Mouse (Mus musculus) urinary bladder, adult 2 months (tissue): ENCODE results near the gene Klf6. TPM values are rescaled to one million over a fixed set of nuclear protein-coding genes. Genes with fewer than 3 reads are reported as not detected.

Source experiments
- DNase-seq: peaks from one replicate; pipeline ENCODE4 v3.0.0; 2022; ENCODE audit warnings: low spot score
- polyA plus RNA-seq: library from polyadenylated mRNA; depleted of rRNA; stranded (reverse); fragments of >200 nt; gene quantifications from 2 replicates; pipeline ENCODE4 v1.2.3, GENCODE M21; 2012

Klf6 gene
- polyA plus RNA-seq, 1 experiment: 50.0 TPM

DNA sequence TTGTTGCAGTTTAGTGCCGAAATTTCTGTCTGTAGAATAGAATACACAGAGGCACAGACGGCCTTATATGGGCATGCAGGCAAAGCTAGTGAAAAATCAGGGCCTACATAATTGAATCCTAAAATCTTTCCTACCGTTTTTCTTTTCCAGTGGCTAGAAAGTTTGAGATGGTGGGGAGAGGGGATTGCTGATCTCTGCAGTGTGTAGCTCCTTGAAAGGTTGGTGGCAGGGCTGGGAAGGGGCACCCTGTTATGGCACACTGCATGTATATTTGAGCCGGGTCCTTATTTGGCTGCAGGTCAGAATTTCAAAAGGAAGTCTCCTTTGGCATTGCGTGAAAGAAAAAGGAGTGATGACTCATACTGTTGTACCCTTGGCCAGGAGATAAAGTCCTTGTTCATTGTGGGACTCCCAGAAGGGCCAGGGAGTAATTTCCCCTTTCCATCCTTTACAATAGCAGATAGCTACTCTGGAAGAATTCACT is 2.2 kb downstream of the Klf6 start:
- no peak for DNase-seq

- DNase-seq: no peak
Measured at GRCm38 (mm10) chr13:5864265-5865097, 3.2 kb downstream of the Klf6 start.

DNA sequence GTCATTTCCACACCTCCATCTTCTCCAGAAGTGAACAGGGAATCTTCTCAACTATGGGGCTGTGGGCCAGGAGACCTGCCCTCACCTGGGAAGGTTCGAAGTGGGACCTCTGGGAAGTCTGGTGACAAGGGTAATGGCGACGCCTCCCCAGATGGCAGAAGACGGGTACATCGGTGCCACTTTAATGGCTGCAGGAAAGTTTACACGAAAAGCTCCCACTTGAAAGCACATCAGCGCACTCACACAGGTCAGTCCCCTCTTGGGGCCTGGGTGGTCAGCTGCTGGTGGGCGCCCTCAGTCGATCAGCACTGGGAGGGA is 3.8 kb downstream of the Klf6 start:
- DNase-seq: no peak

DNA sequence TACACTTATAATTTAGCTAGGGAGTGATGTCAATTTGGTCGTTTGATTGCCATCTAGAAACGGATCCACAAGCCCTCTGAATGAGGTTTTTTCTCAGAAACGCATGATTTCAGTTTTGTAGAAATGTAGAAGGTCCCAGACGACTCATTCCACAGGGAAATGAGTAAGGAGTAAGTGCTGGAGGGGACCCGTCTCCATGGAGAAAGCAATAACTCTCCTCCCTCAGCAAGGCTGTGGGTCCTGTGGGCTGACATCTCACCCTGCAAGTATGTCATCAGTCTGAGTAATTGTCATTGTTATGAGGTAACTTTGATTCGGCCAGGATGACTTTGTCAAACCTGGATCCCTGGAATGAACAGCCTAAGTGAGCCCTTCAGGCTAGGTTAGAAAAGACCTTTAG is 4.8 kb downstream of the Klf6 start:
- no peak for DNase-seq

DNA sequence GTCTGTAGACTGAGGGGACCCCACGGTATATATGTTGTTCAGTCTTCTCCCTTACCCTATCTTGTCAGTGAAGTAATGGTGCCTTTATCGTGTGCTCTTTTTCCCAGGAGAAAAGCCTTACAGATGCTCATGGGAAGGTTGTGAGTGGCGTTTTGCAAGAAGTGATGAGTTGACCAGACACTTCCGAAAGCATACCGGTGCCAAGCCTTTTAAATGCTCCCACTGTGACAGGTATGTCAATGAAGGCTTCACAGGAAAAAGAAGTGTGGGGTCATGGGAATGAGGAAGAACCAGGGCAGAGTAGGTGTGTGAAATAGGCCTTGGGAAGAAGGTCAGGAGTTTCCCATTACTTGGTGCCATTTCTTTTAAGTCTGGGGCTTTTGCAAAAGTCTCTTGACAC is 5.2 kb downstream of the Klf6 start:
- no peak for DNase-seq

DNA sequence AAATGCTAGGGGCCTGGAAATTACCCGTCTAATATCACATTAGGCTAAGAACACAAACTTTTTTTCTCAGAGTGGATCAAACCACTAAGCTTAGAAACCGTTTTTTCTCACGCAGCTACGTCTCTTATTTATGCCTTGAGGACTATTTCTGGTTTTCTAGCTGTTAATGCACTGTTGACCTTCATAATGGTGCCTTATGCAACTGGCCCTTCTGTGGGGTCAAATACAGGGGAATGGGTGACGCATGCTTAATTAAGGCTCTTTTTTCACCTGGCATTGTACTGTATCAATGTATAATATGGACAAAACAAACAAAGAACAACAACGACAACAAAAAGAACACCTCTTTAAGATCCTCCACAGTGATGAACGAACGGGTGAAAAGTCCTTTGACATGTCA is 7.1 kb downstream of the Klf6 start:
- no peak for DNase-seq

DNA sequence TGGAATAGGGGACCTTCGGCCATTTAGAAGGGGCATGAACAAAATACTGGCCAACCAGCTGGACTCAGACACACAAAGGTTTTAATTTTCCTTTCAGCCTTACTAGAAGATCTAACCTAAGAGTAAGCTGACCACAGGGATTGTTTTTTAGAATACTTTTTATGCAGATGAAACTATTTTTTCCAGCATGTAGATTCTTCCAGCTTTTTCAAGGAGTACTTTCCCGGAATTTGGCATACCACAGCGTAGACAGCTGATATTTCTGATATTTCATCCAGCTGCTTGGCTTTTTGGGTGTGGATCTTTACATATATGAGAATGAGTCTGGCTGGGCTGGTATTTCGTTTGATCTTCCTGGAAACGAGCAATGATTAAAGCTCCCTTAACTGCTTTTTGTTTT is 8.2 kb downstream of the Klf6 start:
- DNase-seq: no peak

GRCm38 (mm10) chr13:5869842-5870241 is 8.6 kb downstream of the Klf6 start:
- no peak for DNase-seq

DNA sequence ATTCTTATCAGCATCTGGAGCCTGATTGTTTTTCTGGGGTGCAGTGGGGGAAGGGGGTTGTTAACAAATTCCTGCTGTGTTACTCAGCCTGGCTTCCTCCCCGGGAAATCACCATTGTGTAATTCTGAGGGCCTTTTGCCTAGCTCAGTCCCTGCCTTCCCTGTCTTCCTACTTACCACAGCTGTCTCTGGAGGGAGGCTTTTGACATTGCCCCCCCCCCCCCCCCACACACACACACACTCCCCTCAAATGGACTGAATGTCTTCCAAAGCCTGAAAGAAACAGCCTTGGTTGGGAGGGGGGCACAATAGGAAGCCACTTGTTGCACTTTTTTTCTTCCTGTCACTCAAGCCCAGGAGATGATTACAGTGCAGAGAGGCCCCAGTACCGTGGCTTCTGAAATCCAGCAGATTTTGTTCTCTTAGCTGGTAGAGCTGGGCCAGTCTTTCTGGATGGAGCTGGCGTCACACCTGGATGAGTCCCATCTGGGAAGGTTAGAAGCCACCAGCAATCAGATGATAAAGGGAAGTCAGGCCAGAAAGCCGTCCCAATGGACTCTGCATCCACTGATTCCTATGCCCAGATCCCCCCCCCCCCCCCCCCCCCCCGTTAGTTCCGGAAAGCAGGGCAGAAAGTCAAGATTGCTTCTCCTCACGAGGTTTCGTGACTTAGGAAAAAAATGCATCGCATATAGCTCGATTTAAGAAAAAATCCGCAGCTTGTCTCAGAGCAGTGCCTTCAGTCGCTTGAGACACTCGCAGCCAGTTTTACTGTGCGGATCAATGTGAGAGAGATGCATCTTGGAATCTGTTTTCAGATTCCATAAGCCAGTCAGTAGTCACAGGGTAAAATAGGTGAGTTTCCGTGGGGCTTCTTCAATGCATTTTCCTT is 9.3 kb downstream of the Klf6 start:
- DNase-seq: no peak

GRCm38 (mm10) chr13:5871414-5871813 is 10.1 kb downstream of the Klf6 start:
- DNase-seq: no peak

GRCm38 (mm10) chr13:5873681-5874080 is 12.4 kb downstream of the Klf6 start:
- no peak for DNase-seq

- no peak for DNase-seq
Measured at GRCm38 (mm10) chr13:5875478-5875877, 14.2 kb downstream of the Klf6 start.

DNA sequence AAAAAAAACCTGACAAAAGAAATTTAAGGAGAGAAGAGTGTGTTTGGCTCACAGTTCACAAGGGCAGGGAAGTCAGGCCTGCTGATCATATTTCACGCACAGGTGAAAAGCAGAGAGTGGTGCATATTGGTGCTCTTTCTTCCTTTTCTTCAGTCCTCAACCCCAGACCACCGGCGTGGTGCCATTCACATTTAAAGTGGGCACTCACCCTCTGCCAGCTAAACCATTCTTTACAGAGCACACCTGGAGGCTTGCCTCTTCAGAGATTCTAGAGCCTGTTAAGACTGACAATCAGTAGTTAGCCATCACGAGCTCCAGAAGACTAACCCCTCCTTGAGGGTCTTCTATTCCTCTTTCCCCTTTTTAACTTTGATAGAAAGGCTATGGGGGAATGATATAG is 17.5 kb downstream of the Klf6 start:
- DNase-seq: no peak

DNA sequence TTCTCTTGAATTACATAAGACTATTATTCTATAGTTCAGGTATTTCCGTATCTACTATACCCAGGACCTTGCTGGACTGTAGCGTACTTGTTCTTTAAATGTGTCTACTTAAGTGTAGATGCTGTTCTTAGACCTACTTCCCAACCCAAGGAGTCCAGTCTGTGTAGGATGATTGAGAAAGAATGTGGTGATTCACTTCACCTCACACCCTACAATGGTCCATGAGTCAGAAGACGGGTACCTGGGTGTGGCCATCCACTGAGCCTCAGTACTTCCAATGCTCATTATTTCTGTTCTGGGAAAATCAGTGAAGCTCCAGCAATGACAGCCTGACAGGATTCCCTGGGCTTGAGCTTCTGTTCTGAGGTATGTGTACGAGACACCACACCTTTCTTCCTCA is 25.5 kb downstream of the Klf6 start:
- no peak for DNase-seq

DNA sequence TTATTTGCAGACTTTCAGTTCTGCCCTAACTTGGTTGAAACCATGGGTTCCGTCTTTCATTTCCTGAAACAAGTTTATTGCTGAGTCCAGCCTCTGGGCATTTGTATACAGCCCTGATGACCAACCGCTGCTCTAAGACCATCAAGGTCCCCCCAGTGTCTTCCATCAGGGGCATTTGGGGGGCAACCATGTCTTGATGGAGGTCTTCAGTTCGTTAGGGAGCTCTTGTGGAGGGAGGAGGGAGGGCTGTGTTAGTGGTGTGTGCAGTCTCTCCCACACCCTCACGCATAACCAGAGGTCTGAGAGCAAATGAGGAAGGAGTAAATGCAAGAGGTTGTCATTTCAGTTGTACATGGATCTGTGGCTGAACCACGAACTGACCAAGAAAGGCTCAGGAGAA is 26.9 kb downstream of the Klf6 start:
- no peak for DNase-seq

DNA sequence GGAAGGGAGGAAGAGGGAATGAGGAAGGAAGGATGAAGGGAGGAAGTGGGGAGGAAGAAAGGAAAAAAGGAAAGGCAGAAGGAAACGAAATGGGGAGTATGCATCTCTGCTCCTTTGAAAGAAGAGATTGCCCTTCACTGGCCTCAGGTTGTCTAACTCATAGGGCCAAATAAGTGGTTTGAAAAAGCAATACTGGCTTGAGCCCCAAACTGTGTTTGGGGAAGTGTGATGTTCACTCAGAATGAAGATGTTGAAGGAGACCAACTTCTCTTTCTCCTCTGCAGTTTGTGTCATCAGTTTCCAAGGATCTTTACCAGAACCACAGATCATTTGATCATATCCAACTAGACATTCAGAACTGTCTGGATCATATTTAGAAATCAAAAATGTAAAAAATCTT is 27.4 kb downstream of the Klf6 start:
- DNase-seq: no peak

DNA sequence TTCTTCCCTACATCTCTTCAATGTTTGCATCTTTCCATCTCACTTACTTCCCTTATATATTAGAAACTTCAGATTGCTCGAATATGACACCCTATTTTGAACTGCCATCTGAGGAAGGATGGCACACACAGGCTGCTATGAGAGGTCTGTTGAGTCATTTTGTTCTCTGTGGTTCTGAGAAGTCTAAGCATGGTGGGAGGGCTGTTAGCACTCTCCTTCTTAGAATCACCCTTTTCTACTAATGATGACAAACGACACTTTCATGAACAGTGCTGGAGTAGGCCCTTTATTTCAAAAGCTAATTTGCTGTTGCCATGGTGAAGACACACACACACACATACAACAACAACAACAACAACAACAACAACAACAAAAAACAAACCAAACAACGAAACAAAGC is 28.8 kb downstream of the Klf6 start:
- no peak for DNase-seq

GRCm38 (mm10) chr13:5892684-5893447 is 31.6 kb downstream of the Klf6 start:
- DNase-seq: no peak

DNA sequence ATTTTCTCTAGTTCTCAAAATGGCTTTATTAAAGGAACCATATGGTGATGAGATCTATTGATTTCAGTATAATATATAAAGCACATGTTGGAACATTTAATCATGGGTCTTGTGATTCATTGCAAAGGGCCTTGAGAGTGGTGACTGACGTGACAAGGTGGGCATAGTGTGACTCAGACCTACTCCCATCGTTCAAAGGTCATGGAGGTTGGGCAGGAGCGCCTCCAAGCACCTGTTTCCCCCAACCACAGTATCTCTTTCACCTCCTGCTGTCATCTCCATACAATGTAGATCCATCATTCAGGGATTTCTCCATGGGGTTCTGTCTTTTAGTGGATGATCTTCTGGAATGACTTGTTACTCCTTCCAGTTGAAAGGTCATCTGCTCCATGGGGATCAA is 33.6 kb downstream of the Klf6 start:
- DNase-seq: no peak

GRCm38 (mm10) chr13:5895851-5896250 is 34.6 kb downstream of the Klf6 start:
- DNase-seq: no peak

GRCm38 (mm10) chr13:5897176-5897959 is 36.1 kb downstream of the Klf6 start:
- no peak for DNase-seq

- DNase-seq: no peak
Measured at GRCm38 (mm10) chr13:5899021-5899420, 37.7 kb downstream of the Klf6 start.
